Mouse (Mus musculus) lung, adult 2 months (tissue): Measurements from ENCODE around the gene C6.

ENCODE experiments used
- CTCF ChIP-seq: fragments of 200-500 bp; IDR thresholded peaks from 2 replicates; pipeline ENCODE4 v1.5.1; 2011; ENCODE audit warnings: mild to moderate bottlenecking, low read length, control low read depth; ENCODE audit not compliant: insufficient read depth
- POLR2A ChIP-seq: fragments of 200-500 bp; IDR thresholded peaks from 2 replicates; pipeline ENCODE4 v1.6.1; 2011; ENCODE audit warnings: low read depth, mild to moderate bottlenecking, control low read depth, low read length, borderline replicate concordance; ENCODE audit errors: extremely low read depth

- no peak for TF ChIP-seq POLR2A
- no peak for TF ChIP-seq CTCF
Measured at GRCm38 (mm10) chr15:4734150-4734549, 7.2 kb downstream of the C6 start.
